Mouse (Mus musculus) cortical plate, adult 2 months (tissue): ENCODE data around the gene Npc2.

Source experiments
- CTCF ChIP-seq: fragments of 200-500 bp; IDR thresholded peaks from 2 replicates; pipeline ENCODE4 v1.5.1; 2011; ENCODE audit warnings: mild to moderate bottlenecking, control low read depth, low read length; ENCODE audit not compliant: insufficient read depth; ENCODE audit errors: extremely low read depth
- POLR2A ChIP-seq: fragments of 200-500 bp; IDR thresholded peaks from 2 replicates; pipeline ENCODE4 v1.6.1; 2011; ENCODE audit warnings: mild to moderate bottlenecking, low read length, control low read depth; ENCODE audit not compliant: insufficient read depth; ENCODE audit errors: extremely low read depth

GRCm38 (mm10) chr12:84806726-84807125 lies 33.8 kb upstream of the Npc2 start:
- TF ChIP-seq CTCF (no peak), POLR2A (no peak)
